Mouse (Mus musculus) MEL (cell line): Measurements from ENCODE around the gene Nfkbie. TPM values are rescaled to one million over a fixed set of nuclear protein-coding genes. Genes with fewer than 3 reads are reported as not detected.

Source experiments
- DNase-seq: peaks from one replicate; pipeline ENCODE4 v3.0.0; 2011; ENCODE audit warnings: low read depth, low spot score
- H3K27ac ChIP-seq: 2 replicates; pipeline ENCODE4 v1.5.1; 2012; ENCODE audit warnings: low read depth, mild to moderate bottlenecking, control low read depth, low read length, moderate library complexity; ENCODE audit not compliant: control insufficient read depth
- H3K27me3 ChIP-seq, 2 experiments: fragments of 150-350 bp in 1 of 2; sonication (generic) in 1 of 2; 2 replicates each; pipeline ENCODE4 v1.6.1; 2012; ENCODE audit warnings: low read length in 2 of 2, mild to moderate bottlenecking in 2 of 2, improper control_type of control experiment in 1 of 2, moderate library complexity in 1 of 2; ENCODE audit not compliant: insufficient read depth in 2 of 2, control insufficient read depth in 1 of 2
- H3K36me3 ChIP-seq, 2 experiments: 2 replicates each; pipeline ENCODE4 v1.6.1; 2012 to 2014; ENCODE audit warnings: low read length in 2 of 2, improper control_type of control experiment in 1 of 2, inconsistent platforms in 1 of 2, mild to moderate bottlenecking in 1 of 2; ENCODE audit not compliant: insufficient read depth in 2 of 2, control insufficient read depth in 1 of 2
- H3K4me1 ChIP-seq, 2 experiments: fragments of 150-350 bp in 1 of 2; sonication (generic) in 1 of 2; 2 replicates each; pipeline ENCODE4 v1.6.1; 2012; ENCODE audit warnings: low read length in 2 of 2, improper control_type of control experiment in 1 of 2, mild to moderate bottlenecking in 1 of 2; ENCODE audit not compliant: insufficient read depth in 2 of 2, control insufficient read depth in 1 of 2
- H3K4me3 ChIP-seq, 2 experiments: fragments of 150-350 bp in 1 of 2; sonication (generic) in 1 of 2; 2 replicates each; pipeline ENCODE4 v1.5.1; 2012; ENCODE audit warnings: low read depth in 2 of 2, low read length in 2 of 2, mild to moderate bottlenecking in 2 of 2, moderate library complexity in 2 of 2, control low read depth in 1 of 2, improper control_type of control experiment in 1 of 2; ENCODE audit not compliant: control insufficient read depth in 1 of 2, insufficient read depth in 1 of 2
- H3K79me2 ChIP-seq: 2 replicates; pipeline ENCODE4 v1.6.1; 2012; ENCODE audit warnings: mild to moderate bottlenecking, low read length, moderate library complexity; ENCODE audit not compliant: control insufficient read depth, poor library complexity, insufficient read depth
- H3K9ac ChIP-seq: 2 replicates; pipeline ENCODE4 v1.6.1; 2012; ENCODE audit warnings: low read depth, mild to moderate bottlenecking, control low read depth, low read length, moderate library complexity; ENCODE audit not compliant: control insufficient read depth, poor library complexity, severe bottlenecking
- H3K9me3 ChIP-seq: fragments of 150-350 bp; sonication (generic); replicated peaks from 2 replicates; pipeline ENCODE4 v1.6.1; 2012; ENCODE audit warnings: mild to moderate bottlenecking, low read length, improper control_type of control experiment, moderate library complexity; ENCODE audit not compliant: insufficient read depth
- BHLHE40 ChIP-seq: IDR thresholded peaks from 2 replicates; pipeline ENCODE4 v1.6.1; 2012; ENCODE audit warnings: low read depth, mild to moderate bottlenecking, inconsistent platforms, low read length, improper control_type of control experiment, borderline replicate concordance
- E2F4 ChIP-seq: IDR thresholded peaks from 2 replicates; pipeline ENCODE4 v1.6.1; 2011; ENCODE audit warnings: low read depth, low read length, improper control_type of control experiment, borderline replicate concordance
- ELF1 ChIP-seq: IDR thresholded peaks from 2 replicates; pipeline ENCODE4 v1.6.1; 2014; ENCODE audit warnings: low read depth, mild to moderate bottlenecking, inconsistent platforms, low read length, improper control_type of control experiment, moderate library complexity
- EP300 ChIP-seq, 2 experiments: IDR thresholded peaks; 2 replicates each; pipeline ENCODE4 v1.6.1; 2011; ENCODE audit warnings: improper control_type of control experiment in 2 of 2, low read length in 2 of 2, low read depth in 1 of 2, mild to moderate bottlenecking in 1 of 2
- ETS1 ChIP-seq: IDR thresholded peaks from 2 replicates; pipeline ENCODE4 v1.6.1; 2012; ENCODE audit warnings: low read depth, mild to moderate bottlenecking, inconsistent platforms, low read length, improper control_type of control experiment, moderate library complexity
- GATA1 ChIP-seq: IDR thresholded peaks from 2 replicates; pipeline ENCODE4 v1.6.1; 2011; ENCODE audit warnings: low read depth, low read length, improper control_type of control experiment
- HCFC1 ChIP-seq: IDR thresholded peaks from 2 replicates; pipeline ENCODE4 v1.6.1; 2012; ENCODE audit warnings: low read depth, mild to moderate bottlenecking, inconsistent platforms, low read length, improper control_type of control experiment, moderate library complexity
- MAZ ChIP-seq: IDR thresholded peaks from 2 replicates; pipeline ENCODE4 v1.6.1; 2012; ENCODE audit warnings: low read depth, mild to moderate bottlenecking, inconsistent platforms, low read length, improper control_type of control experiment
- MXI1 ChIP-seq: IDR thresholded peaks from 2 replicates; pipeline ENCODE4 v1.6.1; 2011; ENCODE audit warnings: mild to moderate bottlenecking, low read depth, low read length, improper control_type of control experiment
- NRF1 ChIP-seq: IDR thresholded peaks from 2 replicates; pipeline ENCODE4 v1.6.1; 2014; ENCODE audit warnings: low read depth, mild to moderate bottlenecking, inconsistent platforms, low read length, improper control_type of control experiment, moderate library complexity; ENCODE audit not compliant: poor library complexity, insufficient read depth, severe bottlenecking
- RCOR1 ChIP-seq: IDR thresholded peaks from 2 replicates; pipeline ENCODE4 v1.6.1; 2012; ENCODE audit warnings: low read depth, mild to moderate bottlenecking, inconsistent platforms, low read length, improper control_type of control experiment
- UBTF ChIP-seq: IDR thresholded peaks from 2 replicates; pipeline ENCODE4 v1.6.1; 2012; ENCODE audit warnings: low read depth, mild to moderate bottlenecking, inconsistent platforms, low read length, improper control_type of control experiment, moderate library complexity, borderline replicate concordance; ENCODE audit not compliant: insufficient read depth
- USF2 ChIP-seq, 2 experiments: IDR thresholded peaks; 2 replicates each; pipeline ENCODE4 v1.6.1; 2011 to 2012; ENCODE audit warnings: improper control_type of control experiment in 2 of 2, low read length in 2 of 2, borderline replicate concordance in 1 of 2, inconsistent platforms in 1 of 2, low read depth in 1 of 2, mild to moderate bottlenecking in 1 of 2; ENCODE audit not compliant: insufficient read depth in 1 of 2
- ZKSCAN1 ChIP-seq: IDR thresholded peaks from 2 replicates; pipeline ENCODE4 v1.6.1; 2012; ENCODE audit warnings: low read depth, mild to moderate bottlenecking, inconsistent platforms, low read length, improper control_type of control experiment, moderate library complexity
- ZNF384 ChIP-seq: IDR thresholded peaks from 2 replicates; pipeline ENCODE4 v1.6.1; 2012; ENCODE audit warnings: low read depth, mild to moderate bottlenecking, inconsistent platforms, low read length, improper control_type of control experiment
- polyA plus RNA-seq, 2 experiments: library from polyadenylated mRNA; stranded (reverse) in 1 of 2; unstranded in 1 of 2; fragments of >175 nt in 1 of 2; fragments of >200 nt in 1 of 2; gene quantifications; 2 replicates each; pipeline versions ENCODE4 v1.2.1 to v1.2.4; 2012; ENCODE audit warnings: low replicate concordance in 2 of 2, low read depth in 1 of 2; ENCODE audit not compliant: insufficient read length in 2 of 2, insufficient read depth in 1 of 2, missing spikeins in 1 of 2
- total RNA-seq: library from RNA; depleted of rRNA; stranded (reverse); fragments of 300-350 nt; gene quantifications from 2 replicates; pipeline ENCODE4 v1.2.3, GENCODE M21; 2012

Nfkbie gene
- total and polyA plus RNA-seq, 3 experiments: 2.7 to 5.7 TPM; not detected in 1

DNA sequence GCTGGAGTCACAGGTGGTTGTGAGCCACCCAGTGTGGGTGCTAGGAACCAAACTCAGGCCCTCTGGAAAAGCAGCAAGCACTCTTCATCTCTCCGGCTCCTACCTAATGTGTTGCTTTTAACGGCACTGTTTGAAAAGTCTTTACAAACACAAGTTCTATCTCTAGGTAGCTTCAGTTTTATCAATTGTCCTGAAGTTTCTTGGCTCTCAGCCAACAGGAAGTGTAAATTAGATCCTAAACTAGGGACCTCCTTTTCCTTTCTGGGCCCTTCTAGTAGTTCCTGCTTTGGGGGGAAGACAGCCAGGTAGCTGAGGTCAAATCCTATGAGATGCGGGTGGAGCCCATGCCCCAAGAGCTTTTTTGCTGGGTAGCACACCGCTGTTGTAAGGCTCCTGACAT lies 44.6 kb upstream of the Nfkbie start:
- Histone ChIP-seq H3K9ac (no peak overlapping the region), H3K27me3 (no peaks in the 10 kb centered on the region), H3K79me2 (no peaks in the 10 kb centered on the region; the same call in 1 of the 2 replicates), H3K27ac (peak overlapping the region; percentile 49), H3K4me3 (no peak overlapping the region), H3K4me1 (peaks cover 7 to 18% of the 10 kb centered on the region in 2 experiments), H3K9me3 (no peaks in the 10 kb centered on the region), H3K36me3 (peaks cover 0 to 16% of the 10 kb centered on the region in 2 experiments; a peak in 3 of 4 replicates)
- DNase-seq: peak; percentile 79
- no peak for TF ChIP-seq RCOR1
- 0 out of 4 replicates have a peak, but pooled peaks of 1 of the 2 experiments have one; percentile 24 for TF ChIP-seq EP300 (IDR thresholded peaks at IDR 0.05; ENCODE audit: low read depth in 1 of 2, low read length in 2 of 2)
- no peak for TF ChIP-seq MXI1
- no peak for TF ChIP-seq USF2 (IDR thresholded peaks at IDR 0.05; ENCODE audit: borderline replicate concordance in 1 of 2, insufficient read depth in 1 of 2, low read depth in 1 of 2, low read length in 2 of 2)
- TF ChIP-seq MAZ: no peak
- no peak for TF ChIP-seq ZNF384
- TF ChIP-seq GATA1: peak; percentile 63
- peak; percentile 59; the same call in 1 of the 2 replicates for TF ChIP-seq HCFC1
- no peak for TF ChIP-seq BHLHE40
- TF ChIP-seq ZKSCAN1: no peak
- no peak for TF ChIP-seq E2F4
- no peak for TF ChIP-seq UBTF
- TF ChIP-seq ETS1: no peak
- TF ChIP-seq ELF1: peak; percentile 43; the same call in 1 of the 2 replicates

- Histone ChIP-seq H3K9ac (no peak overlapping the region), H3K4me1 (peaks cover 7 to 11% of the 10 kb centered on the region in 2 experiments), H3K9me3 (no peaks in the 10 kb centered on the region), H3K27me3 (no peaks in the 10 kb centered on the region), H3K36me3 (peaks cover 0 to 14% of the 10 kb centered on the region in 2 experiments; a peak in 3 of 4 replicates), H3K4me3 (no peak overlapping the region), H3K27ac (no peak overlapping the region), H3K79me2 (no peaks in the 10 kb centered on the region; the same call in 1 of the 2 replicates)
- DNase-seq: no peak
- TF ChIP-seq NRF1 (no peak), USF2 (IDR thresholded peaks at IDR 0.05; ENCODE audit: borderline replicate concordance in 1 of 2, insufficient read depth in 1 of 2, low read depth in 1 of 2, low read length in 2 of 2) (no peak), MXI1 (no peak), EP300 (IDR thresholded peaks at IDR 0.05; ENCODE audit: low read depth in 1 of 2, low read length in 2 of 2) (no peak)
These were observed 43.7 kb upstream of the Nfkbie start for GRCm38 (mm10) chr17:45511757-45512156.
